Mouse (Mus musculus) embryonic facial prominence, embryonic 11.5 days (tissue): Measurements from ENCODE around the gene Stac3. TPM values are rescaled to one million over a fixed set of nuclear protein-coding genes. Genes with fewer than 3 reads are reported as not detected.

Source experiments
- polyA plus RNA-seq: library from polyadenylated mRNA; unstranded; fragments of >200 nt; fragmentation: Nextera tagmentation; extraction: Ambion mirVana; gene quantifications from 2 replicates; pipeline ENCODE4 v1.2.1, GENCODE M21; 2014

The Stac3 gene
- polyA plus RNA-seq, 1 experiment from 2014 or later = 0.49 TPM

Other genes starting within 250 kb of the Stac3 start
- gene Kif5a, start 238.3 kb upstream of the Stac3 start, polyA plus RNA-seq = 10.4 and 12.2 TPM in 2 replicates
- 162 and 180 TPM in 2 replicates for gene Dctn2, start 235.3 kb upstream of the Stac3 start, polyA plus RNA-seq
- gene Mbd6, start 212.7 kb upstream of the Stac3 start, polyA plus RNA-seq = 9.8 and 11.6 TPM in 2 replicates
- 174 and 179 TPM in 2 replicates for gene Mars, start 189.9 kb upstream of the Stac3 start, polyA plus RNA-seq
- gene Arhgap9, start 179.7 kb upstream of the Stac3 start, polyA plus RNA-seq = 1.8 and 2.7 TPM in 2 replicates
- 7.1 and 9.6 TPM in 2 replicates for gene Gli1, start 159.7 kb upstream of the Stac3 start, polyA plus RNA-seq
- gene Inhbe, start 147.3 kb upstream of the Stac3 start, polyA plus RNA-seq = not detected in 2 replicates
- not detected in 2 replicates for gene Inhbc, start 131.3 kb upstream of the Stac3 start, polyA plus RNA-seq
- 30.9 and 36.1 TPM in 2 replicates for gene R3hdm2, start 121.4 kb upstream of the Stac3 start, polyA plus RNA-seq
- gene Ndufa4l2, start 13.3 kb downstream of the Stac3 start, polyA plus RNA-seq = 2.1 and 2.8 TPM in 2 replicates
- 68.7 and 73.5 TPM in 2 replicates for gene Shmt2, start 20.8 kb downstream of the Stac3 start, polyA plus RNA-seq
- 4.4 and 6.9 TPM in 2 replicates for gene Nxph4, start 32.9 kb downstream of the Stac3 start, polyA plus RNA-seq
- gene Lrp1, start 119.5 kb downstream of the Stac3 start, polyA plus RNA-seq = 55.5 and 59.0 TPM in 2 replicates
- 8.1 and 8.2 TPM in 2 replicates for gene Stat6, start 141.3 kb downstream of the Stac3 start, polyA plus RNA-seq
- 11.2 and 11.7 TPM in 2 replicates for gene Nemp1, start 165.2 kb downstream of the Stac3 start, polyA plus RNA-seq
- gene Nab2, start 166.9 kb downstream of the Stac3 start, polyA plus RNA-seq = 8.0 and 9.3 TPM in 2 replicates
- gene Myo1a, start 203.5 kb downstream of the Stac3 start, polyA plus RNA-seq = 0.40 and 0.55 TPM in 2 replicates
- 1.9 and 2.9 TPM in 2 replicates for gene Tac2, start 222.8 kb downstream of the Stac3 start, polyA plus RNA-seq
- 6.5 and 7.4 TPM in 2 replicates for gene Zbtb39, start 237.9 kb downstream of the Stac3 start, polyA plus RNA-seq